Mouse (Mus musculus) G1E (cell line): ENCODE results near the gene Zfp142. TPM values are rescaled to one million over a fixed set of nuclear protein-coding genes. Genes with fewer than 3 reads are reported as not detected.

ENCODE experiments used
- ATAC-seq: 2 replicates; pipeline ENCODE4 v1.8.0; 2016; ENCODE audit warnings: mild to moderate bottlenecking; ENCODE audit not compliant: insufficient number of reproducible peaks, poor library complexity, low FRiP score, severe bottlenecking; ENCODE audit errors: extremely low read depth
- DNase-seq: peaks from one replicate; pipeline ENCODE4 v3.0.0; 2012; ENCODE audit warnings: low spot score
- H3K27me3 ChIP-seq: 2 replicates; pipeline ENCODE4 v1.6.1; 2012; ENCODE audit warnings: mild to moderate bottlenecking, low read length, inconsistent platforms; ENCODE audit not compliant: insufficient read depth
- H3K36me3 ChIP-seq: replicated peaks from 2 replicates; pipeline ENCODE3; 2012; ENCODE audit warnings: mild to moderate bottlenecking, inconsistent platforms
- H3K4me1 ChIP-seq: 2 replicates; pipeline ENCODE4 v1.6.1; 2012; ENCODE audit warnings: low read depth, low read length, inconsistent platforms, mixed read lengths; ENCODE audit not compliant: insufficient read depth
- H3K4me3 ChIP-seq: 2 replicates; pipeline ENCODE4 v1.5.1; 2012; ENCODE audit warnings: low read depth, mild to moderate bottlenecking, inconsistent platforms, low read length, moderate library complexity, mixed read lengths
- H3K9me3 ChIP-seq: replicated peaks from 2 replicates; pipeline ENCODE4 v1.6.1; 2012; ENCODE audit warnings: inconsistent platforms
- CTCF ChIP-seq: IDR thresholded peaks from 2 replicates; pipeline ENCODE4 v1.5.1; 2012; ENCODE audit warnings: low read depth, low read length, inconsistent platforms, mixed read lengths
- GATA1 ChIP-seq: IDR thresholded peaks from 2 replicates; pipeline ENCODE4 v1.6.1; 2012; ENCODE audit warnings: borderline replicate concordance, low read length, inconsistent platforms, mixed read lengths
- GATA2 ChIP-seq: IDR thresholded peaks from 2 replicates; pipeline ENCODE4 v1.6.1; 2012; ENCODE audit warnings: low read depth, low read length, inconsistent platforms, borderline replicate concordance
- POLR2AphosphoS5 ChIP-seq: IDR thresholded peaks from 2 replicates; pipeline ENCODE4 v1.6.1; 2012; ENCODE audit warnings: low read depth, low read length, inconsistent platforms; ENCODE audit not compliant: insufficient replicate concordance
- TAL1 ChIP-seq: conservative IDR thresholded peaks from 2 replicates; pipeline ENCODE4 v1.6.1; 2012; ENCODE audit warnings: low read depth, low read length, inconsistent platforms, mixed read lengths
- polyA plus RNA-seq: library from polyadenylated mRNA; stranded (reverse); fragments of >175 nt; gene quantifications from 2 replicates; pipeline ENCODE4 v1.2.3, GENCODE M21; 2012
- total RNA-seq, 2 experiments: library from RNA; stranded (forward) in 1 of 2; stranded (reverse) in 1 of 2; fragments of 200-1000 nt in 1 of 2; fragments of >200 nt in 1 of 2; fragmentation: Nextera tagmentation in 1 of 2; gene quantifications; 2 replicates each; pipeline ENCODE4 v1.2.3; 2014 to 2017

Gene Zfp142
- total and polyA plus RNA-seq, 3 experiments = 12.4 to 50.4 (median 13.1) TPM

DNA sequence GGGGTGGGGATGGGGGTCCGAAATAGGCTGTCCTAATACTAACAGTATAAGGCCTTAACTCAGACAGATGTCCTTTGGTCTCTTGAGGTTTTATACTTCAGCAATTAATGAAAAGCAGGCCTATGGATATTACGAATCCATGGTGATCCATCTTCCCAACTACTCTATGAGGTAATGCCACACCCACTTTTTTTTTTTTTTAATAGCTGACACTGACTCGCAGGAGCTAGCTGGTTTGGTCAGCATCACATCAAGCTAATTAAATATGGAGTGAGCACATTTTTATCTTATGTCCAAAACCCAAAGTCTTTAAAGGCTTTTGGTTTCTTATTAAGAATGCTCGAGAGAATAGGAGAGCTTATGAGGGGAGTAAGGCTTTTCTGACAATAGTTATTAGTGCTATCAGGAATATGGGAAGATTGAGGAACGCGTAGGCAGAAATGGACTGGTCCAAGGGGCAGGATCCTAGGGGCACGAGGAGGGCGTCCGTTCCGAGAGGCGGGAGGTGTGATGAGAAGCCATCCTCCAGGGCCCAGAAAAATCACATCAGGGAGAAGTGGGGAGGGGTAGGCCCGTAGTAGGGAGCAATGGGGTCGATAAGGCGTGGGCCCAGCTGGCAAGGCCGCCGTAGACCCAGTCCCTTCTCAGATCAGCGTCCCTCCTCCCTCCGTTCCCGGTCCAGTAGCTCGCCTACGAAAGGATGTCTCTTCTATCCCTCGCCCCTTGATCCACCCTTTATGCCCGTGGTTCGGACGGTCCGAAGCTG lies 12.6 kb upstream of the Zfp142 start:
- DNase-seq (no peak), ATAC-seq (peak; percentile 16; the same call in 1 of the 2 replicates)

GRCm38 (mm10) chr1:74594434-74594833 lies 6.4 kb upstream of the Zfp142 start:
- Histone ChIP-seq H3K27me3 (no peaks in the 10 kb centered on the region), H3K36me3 (peaks cover 91% of the 10 kb centered on the region), H3K4me1 (peaks cover 31% of the 10 kb centered on the region), H3K4me3 (no peak overlapping the region), H3K9me3 (no peaks in the 10 kb centered on the region)
- no peak for TF ChIP-seq CTCF
- TF ChIP-seq POLR2AphosphoS5 = no peak
- TF ChIP-seq TAL1 = no peak
- TF ChIP-seq GATA1 = no peak
- TF ChIP-seq GATA2 = no peak
- ATAC-seq (no peak), DNase-seq (no peak)

More for the DNA sequence above, 12.6 kb upstream of the Zfp142 start:
- no peak for TF ChIP-seq TAL1
- no peak for TF ChIP-seq POLR2AphosphoS5
- TF ChIP-seq CTCF = no peak
- TF ChIP-seq GATA1 = no peak
- no peak for TF ChIP-seq GATA2
- peaks cover 37% of the 10 kb centered on the region for H3K36me3 ChIP-seq
- no peaks in the 10 kb centered on the region for H3K27me3 ChIP-seq
- no peaks in the 10 kb centered on the region for H3K9me3 ChIP-seq
- H3K4me3 ChIP-seq = peak overlapping the region; percentile 85
- peaks cover 33% of the 10 kb centered on the region for H3K4me1 ChIP-seq

GRCm38 (mm10) chr1:74587233-74587772 lies 743 bp downstream of the Zfp142 start:
- peak overlapping the region; percentile 77 for H3K4me3 ChIP-seq
- DNase-seq = peak; percentile 20
- H3K9me3 ChIP-seq = no peaks in the 10 kb centered on the region
- H3K36me3 ChIP-seq = peaks cover 68% of the 10 kb centered on the region
- no peaks in the 10 kb centered on the region for H3K27me3 ChIP-seq
- no peak for TF ChIP-seq TAL1
- no peak for ATAC-seq
- peaks cover 56% of the 10 kb centered on the region for H3K4me1 ChIP-seq

DNA sequence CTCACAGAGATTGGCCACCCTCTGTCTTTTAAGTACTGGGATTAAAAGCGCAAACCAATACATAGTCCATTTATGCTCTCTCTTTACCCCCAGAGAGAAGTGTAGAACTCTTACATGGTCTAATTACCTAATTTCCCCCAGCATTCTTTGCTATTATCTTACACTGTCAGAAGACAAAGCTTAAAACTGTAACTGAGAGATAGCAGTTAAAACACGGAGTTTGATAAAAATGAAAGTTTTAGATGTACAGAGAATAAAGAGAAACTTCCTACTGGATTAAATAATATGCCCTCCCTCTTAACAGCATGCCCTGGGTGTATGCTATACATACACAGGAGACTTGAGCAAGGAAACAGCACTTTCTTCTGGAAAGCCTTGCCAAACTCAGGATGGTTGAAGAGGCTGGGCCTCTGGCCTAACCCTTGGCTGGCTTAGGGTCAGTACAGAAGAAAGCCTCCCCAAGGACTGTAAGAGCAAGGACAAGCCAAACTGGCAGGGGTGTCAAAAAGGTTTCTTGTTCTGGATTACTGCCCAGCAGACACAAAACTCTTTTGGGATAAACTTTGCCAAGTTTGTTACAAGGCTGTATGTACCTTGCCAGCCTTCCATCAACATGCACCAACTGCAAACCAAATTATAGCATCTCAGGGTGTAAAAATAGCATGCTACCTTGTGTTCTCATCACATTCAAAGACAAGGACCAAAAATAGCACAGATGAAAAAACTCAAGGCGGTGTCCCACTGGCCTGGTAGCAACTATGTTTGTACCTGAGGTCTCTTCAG lies 3.2 kb downstream of the Zfp142 start:
- no peak for ATAC-seq
- TF ChIP-seq GATA1 (no peak), GATA2 (no peak), TAL1 (no peak), POLR2AphosphoS5 (no peak), CTCF (no peak)
- Histone ChIP-seq H3K9me3 (no peaks in the 10 kb centered on the region), H3K4me1 (peaks cover 44% of the 10 kb centered on the region), H3K36me3 (peaks cover 62% of the 10 kb centered on the region), H3K27me3 (no peaks in the 10 kb centered on the region), H3K4me3 (no peak overlapping the region)
- no peak for DNase-seq

- TF ChIP-seq GATA1 = no peak
- Histone ChIP-seq H3K27me3 (no peaks in the 10 kb centered on the region), H3K4me1 (peaks cover 30% of the 10 kb centered on the region), H3K4me3 (no peak overlapping the region), H3K36me3 (peaks cover 76% of the 10 kb centered on the region), H3K9me3 (no peaks in the 10 kb centered on the region)
- ATAC-seq = no peak
- DNase-seq = no peak
Observed at GRCm38 (mm10) chr1:74582621-74583020, 5.4 kb downstream of the Zfp142 start.

GRCm38 (mm10) chr1:74569739-74570719 lies 18.0 kb downstream of the Zfp142 start:
- Histone ChIP-seq H3K27me3 (no peaks in the 10 kb centered on the region), H3K36me3 (peaks cover 94% of the 10 kb centered on the region), H3K4me3 (no peak overlapping the region), H3K4me1 (peaks cover 10% of the 10 kb centered on the region), H3K9me3 (no peaks in the 10 kb centered on the region)
- ATAC-seq (no peak), DNase-seq (no peak)
- TF ChIP-seq GATA1 = no peak
- no peak for TF ChIP-seq CTCF
- TF ChIP-seq GATA2 = no peak
- no peak for TF ChIP-seq POLR2AphosphoS5
